Comparison of ENCODE assay signal across 28 mouse cellular contexts in the genomic region with DNA sequence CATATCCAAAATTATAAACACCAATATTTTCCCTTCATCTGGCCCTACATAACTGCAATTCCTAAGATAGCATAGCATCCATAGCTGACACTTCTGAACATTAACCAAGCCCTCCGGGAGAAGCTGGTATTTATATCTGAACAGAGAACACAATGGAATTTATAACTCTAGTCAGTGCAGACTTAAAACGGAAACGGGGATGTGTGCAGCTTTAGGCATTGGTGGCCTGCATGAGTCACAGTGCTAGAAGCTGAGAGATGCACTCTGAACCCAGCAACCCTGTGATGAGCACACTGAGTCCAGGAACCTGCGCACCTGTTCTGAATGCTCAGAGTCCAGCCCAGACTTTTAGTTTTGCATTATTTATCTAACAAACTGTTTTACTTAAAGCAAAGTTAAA. TPM values are rescaled to one million over a fixed set of nuclear protein-coding genes. Genes with fewer than 3 reads are reported as not detected.
"Had no signal": no experiment of that assay in that cellular context is flagged by ENCODE, and none has a peak within 500 bp of the region (broad histone marks: within the 10 kb centered on the region; RNA-seq: fewer than 3 reads in every experiment).

No protein-coding gene starts in this region.

- DNase-seq: gastrocnemius, adult 2 months; gastrocnemius, postnatal 10 days; gastrocnemius, postnatal 25 days; heart, adult 2 months; heart, postnatal 14 days; heart, postnatal 36 days; kidney, adult 2 months; kidney, adult 9 months; kidney, postnatal 14 days; kidney, postnatal 36 days; layer of hippocampus, adult 9-11 months; layer of hippocampus, postnatal 36 days; left cerebral cortex, postnatal 4 days had no signal

- H3K4me1 ChIP-seq: heart, embryonic 13.5 days; hindbrain, embryonic 10.5 days; hindbrain, embryonic 12.5 days; intestine, embryonic 15.5 days; limb, embryonic 13.5 days; limb, embryonic 15.5 days; liver, embryonic 12.5 days had no signal

- ATAC-seq: hindbrain, embryonic 16.5 days; inflammation-experienced regulatory T-cells, adult 6 months; intestine, embryonic 15.5 days; liver, embryonic 12.5 days had no signal

- H3K4me3 ChIP-seq: gastrocnemius, adult 2 months; heart, adult 2 months; heart, embryonic 13.5 days; heart, embryonic 15.5 days; hindbrain, embryonic 10.5 days; hindbrain, embryonic 12.5 days; intestine, embryonic 15.5 days; kidney, embryonic 15.5 days; limb, embryonic 13.5 days; limb, embryonic 15.5 days; liver, embryonic 12.5 days had no signal

- H3K27ac ChIP-seq: gastrocnemius, adult 2 months; heart, adult 2 months; heart, embryonic 13.5 days; heart, embryonic 15.5 days; hindbrain, embryonic 10.5 days; hindbrain, embryonic 12.5 days; hindbrain, embryonic 14.5 days; intestine, embryonic 15.5 days; kidney, embryonic 15.5 days; kidney, postnatal 0 days; limb, embryonic 13.5 days; limb, embryonic 15.5 days; liver, embryonic 12.5 days had no signal

- H3K9ac ChIP-seq: heart, embryonic 13.5 days; heart, embryonic 15.5 days; hindbrain, embryonic 12.5 days; hindbrain, embryonic 14.5 days; intestine, embryonic 15.5 days; kidney, embryonic 15.5 days; limb, embryonic 13.5 days; limb, embryonic 15.5 days; liver, embryonic 12.5 days had no signal

- H3K4me2 ChIP-seq: heart, embryonic 11.5 days; heart, embryonic 13.5 days; heart, embryonic 15.5 days; hindbrain, embryonic 12.5 days; hindbrain, embryonic 14.5 days; intestine, embryonic 15.5 days; kidney, embryonic 15.5 days; limb, embryonic 13.5 days; limb, embryonic 15.5 days; liver, embryonic 12.5 days had no signal

- H3K9me3 ChIP-seq: heart, embryonic 13.5 days; heart, embryonic 15.5 days; hindbrain, embryonic 10.5 days; hindbrain, embryonic 12.5 days; intestine, embryonic 15.5 days; kidney, embryonic 15.5 days; limb, embryonic 13.5 days; limb, embryonic 15.5 days; liver, embryonic 12.5 days had no signal

- H3K27me3 ChIP-seq: hindbrain, embryonic 12.5 days; intestine, embryonic 15.5 days; kidney, embryonic 15.5 days; limb, embryonic 13.5 days; limb, embryonic 15.5 days had no signal

RNA-seq across cellular contexts. Expression of a gene that starts 7.3 kb away (rescaled TPM):
- total RNA-seq: granulocyte monocyte progenitor cell, adult 5-6 weeks had no signal
